Mouse (Mus musculus) inflammation-experienced regulatory T-cells (primary cell): ENCODE measurements around the gene Pfn3. TPM values are rescaled to one million over a fixed set of nuclear protein-coding genes. Genes with fewer than 3 reads are reported as not detected.

Experiments
- polyA plus RNA-seq, 2 experiments: library from polyadenylated mRNA; unstranded; fragments of 100-300 nt; shearing (Covaris generic); gene quantifications; one replicate each; pipeline ENCODE4 v1.2.1; 2017

The Pfn3 gene
- polyA plus RNA-seq, result not detected

GRCm38 (mm10) chr13:55414743-55415380 is at the start of gene Pfn3:
Gene Pfn3, minus strand, starts transcription at chr13:55415232.

GRCm38 (mm10) chr13:55464027-55464884 is 49.2 kb upstream of the Pfn3 start, which contains the start of gene Prr7:
Gene Prr7, plus strand, starts transcription at chr13:55464267.

GRCm38 (mm10) chr13:55444937-55445315 is 29.9 kb upstream of the Pfn3 start, which contains the start of gene Grk6:
Gene Grk6, plus strand, starts transcription at chr13:55445072.

GRCm38 (mm10) chr13:55426613-55427012 is 11.6 kb upstream of the Pfn3 start, which contains the start of gene F12:
Gene F12, minus strand, starts transcription at chr13:55426793.

GRCm38 (mm10) chr13:55398088-55398487 is 16.9 kb downstream of the Pfn3 start, which contains the start of gene Slc34a1:
Gene Slc34a1, plus strand, starts transcription at chr13:55398187.

GRCm38 (mm10) chr13:55369531-55370114 is 45.4 kb downstream of the Pfn3 start, which contains the start of gene Rgs14:
Gene Rgs14, plus strand, starts transcription at chr13:55369732.

Other genes with a start within 250 kb of the Pfn3 start
- gene Nsd1, start 205.4 kb downstream of the Pfn3 start, polyA plus RNA-seq, result 10 to 100 TPM; 61.8 to 69.0 TPM
- gene Prelid1, start 94.7 kb downstream of the Pfn3 start, polyA plus RNA-seq, result 100 to 1,000 TPM; 286 to 289 TPM
- gene Rab24, start 93.3 kb downstream of the Pfn3 start, polyA plus RNA-seq, result 100 to 1,000 TPM; 157 to 162 TPM
- 1 to 10 TPM in 1 of 2 experiments, under 1 TPM in 1; 0.51 to 1.2 TPM for gene Mxd3, start 85.4 kb downstream of the Pfn3 start, polyA plus RNA-seq
- gene Lman2, start 52.4 kb downstream of the Pfn3 start, polyA plus RNA-seq, result 100 to 1,000 TPM; 138 to 149 TPM
- gene Rgs14, start 45.5 kb downstream of the Pfn3 start, polyA plus RNA-seq, result 100 to 1,000 TPM; 144 to 172 TPM
- under 1 TPM; 0.05 to 0.13 TPM for gene Slc34a1, start 17.0 kb downstream of the Pfn3 start, polyA plus RNA-seq
- not detected for gene F12, start 11.6 kb upstream of the Pfn3 start, polyA plus RNA-seq
- gene Grk6, start 29.8 kb upstream of the Pfn3 start, polyA plus RNA-seq, result 100 to 1,000 TPM; 281 to 356 TPM
- 1 to 10 TPM; 1.7 to 2.1 TPM for gene Prr7, start 49.0 kb upstream of the Pfn3 start, polyA plus RNA-seq
- not detected for gene Dbn1, start 72.9 kb upstream of the Pfn3 start, polyA plus RNA-seq
- gene Pdlim7, start 98.4 kb upstream of the Pfn3 start, polyA plus RNA-seq, result 10 to 100 TPM; 14.8 to 15.1 TPM
- 1 to 10 TPM; 2.4 to 8.6 TPM for gene Dok3, start 114.1 kb upstream of the Pfn3 start, polyA plus RNA-seq
- 10 to 100 TPM; 78.5 to 92.3 TPM for gene Ddx41, start 121.4 kb upstream of the Pfn3 start, polyA plus RNA-seq
- 10 to 100 TPM; 53.3 to 66.9 TPM for gene Fam193b, start 155.9 kb upstream of the Pfn3 start, polyA plus RNA-seq
- 100 to 1,000 TPM; 266 to 288 TPM for gene Tmed9, start 158.5 kb upstream of the Pfn3 start, polyA plus RNA-seq
- gene B4galt7, start 184.7 kb upstream of the Pfn3 start, polyA plus RNA-seq, result 10 to 100 TPM; 37.2 to 52.2 TPM
- 10 to 100 TPM; 32.7 to 40.6 TPM for gene Caml, start 207.8 kb upstream of the Pfn3 start, polyA plus RNA-seq
- gene Ddx46, start 219.8 kb upstream of the Pfn3 start, polyA plus RNA-seq, result 10 to 100 TPM; 60.5 to 74.3 TPM